Mouse (Mus musculus) c-Kit-positive CD71-negative TER-119-negative erythroid progenitor cells, embryonic 14.5 days (primary cell): ENCODE data around the gene Fgfr2.

ENCODE experiments used
- DNase-seq: peaks from one replicate; pipeline ENCODE4 v3.0.0-alpha.2; 2013; ENCODE audit warnings: low read depth

Gene Fgfr2

GRCm38 (mm10) chr7:133123244-133123998, at the start of gene Fgfr2:
Gene Fgfr2, minus strand, starts transcription at chr7:133123350.
- no peak for DNase-seq

- DNase-seq: no peak
Observed at GRCm38 (mm10) chr7:133171403-133172032, 48.4 kb upstream of the Fgfr2 start.

- no peak for DNase-seq
Observed at GRCm38 (mm10) chr7:133168928-133169327, 45.8 kb upstream of the Fgfr2 start.

- no peak for DNase-seq
Observed at GRCm38 (mm10) chr7:133167903-133168302, 44.8 kb upstream of the Fgfr2 start.

- no peak for DNase-seq
Observed at GRCm38 (mm10) chr7:133164770-133165169, 41.6 kb upstream of the Fgfr2 start.

- DNase-seq: no peak
Observed at GRCm38 (mm10) chr7:133163011-133163410, 39.9 kb upstream of the Fgfr2 start.

GRCm38 (mm10) chr7:133162131-133162530, 39.0 kb upstream of the Fgfr2 start:
- no peak for DNase-seq

GRCm38 (mm10) chr7:133161362-133162080, 38.4 kb upstream of the Fgfr2 start:
- DNase-seq: no peak

GRCm38 (mm10) chr7:133159519-133159918, 36.4 kb upstream of the Fgfr2 start:
- DNase-seq: no peak

GRCm38 (mm10) chr7:133155621-133156020, 32.5 kb upstream of the Fgfr2 start:
- DNase-seq: no peak

- no peak for DNase-seq
Observed at GRCm38 (mm10) chr7:133154846-133155245, 31.7 kb upstream of the Fgfr2 start.

- DNase-seq: no peak
Observed at GRCm38 (mm10) chr7:133139689-133140336, 16.7 kb upstream of the Fgfr2 start.

- no peak for DNase-seq
Observed at GRCm38 (mm10) chr7:133133552-133133951, 10.4 kb upstream of the Fgfr2 start.

- no peak for DNase-seq
Observed at GRCm38 (mm10) chr7:133132702-133133101, 9.6 kb upstream of the Fgfr2 start.

GRCm38 (mm10) chr7:133124701-133125485, 1.7 kb upstream of the Fgfr2 start:
- DNase-seq: no peak

- peak; percentile 76 for DNase-seq
Observed at GRCm38 (mm10) chr7:133123999-133124700, 1.0 kb upstream of the Fgfr2 start, which contains the start of gene Ctbp2. Gene Ctbp2, minus strand, starts transcription at chr7:133124354.

GRCm38 (mm10) chr7:133122379-133123243, 539 bp downstream of the Fgfr2 start:
- DNase-seq: no peak

GRCm38 (mm10) chr7:133121661-133122378, 1.3 kb downstream of the Fgfr2 start:
- DNase-seq: no peak

- no peak for DNase-seq
Observed at GRCm38 (mm10) chr7:133121080-133121607, 2.0 kb downstream of the Fgfr2 start.
